7 mouse cellular contexts compared by ENCODE assay signal in the genomic region with DNA sequence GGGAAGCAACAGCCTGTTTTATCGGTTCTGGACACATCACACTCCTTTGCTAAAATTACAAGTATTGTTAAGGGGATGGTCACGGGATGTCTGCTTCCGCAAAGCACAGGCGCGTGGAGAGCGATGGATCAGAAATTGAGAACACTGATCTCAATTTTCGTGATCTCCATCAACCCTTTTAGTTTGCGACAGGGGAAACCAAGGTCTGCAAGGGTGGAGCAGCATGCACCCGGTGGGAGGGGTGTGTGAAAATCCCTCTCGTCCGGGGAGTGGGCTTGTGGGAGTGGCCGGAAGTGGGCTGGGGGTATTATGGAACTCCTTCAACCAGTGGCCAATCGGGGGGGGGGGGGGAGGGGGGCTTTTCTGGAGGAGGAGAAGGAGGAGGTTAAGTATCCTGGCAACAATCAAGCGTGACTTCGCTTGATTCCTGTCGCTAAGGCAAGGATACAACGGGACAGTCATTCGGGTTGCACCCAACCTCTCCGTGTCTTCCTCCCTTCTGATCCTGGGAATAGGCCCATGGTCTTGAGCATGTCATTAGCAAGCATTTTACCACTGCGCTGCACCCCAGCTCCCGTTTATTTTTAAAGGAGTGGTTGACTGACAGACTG. TPM values are rescaled to one million over a fixed set of nuclear protein-coding genes. Genes with fewer than 3 reads are reported as not detected.
DNase-seq lines count a peak whose midpoint lies in the region; ATAC-seq and TF ChIP-seq lines count a peak whose summit lies in the region.

No protein-coding gene starts in this region.

- intact Hi-C loops in left cerebral cortex, postnatal 36 days (cut with DNase I): loop anchor here (2.0 kb wide), 1 partner anchor 56 kb away; the partner anchor contains the start of gene Hnrnpa2b1

- TF ChIP-seq CTCF in C2C12 (IDR thresholded peaks at IDR 0.05; ENCODE audit: control insufficient read depth, insufficient read depth, insufficient read length): no peak
- no peak for TF ChIP-seq CTCF in ES-Bruce4 (IDR thresholded peaks at IDR 0.05; ENCODE audit: low read depth, low read length)
- TF ChIP-seq CTCF in testis, adult 2 months (IDR thresholded peaks at IDR 0.05; ENCODE audit: control insufficient read depth, insufficient read depth, insufficient replicate concordance, low read depth, low read length): no peak

- H3K27me3 ChIP-seq in C2C12 (ENCODE audit: control insufficient read depth, insufficient read depth, insufficient read length) (no peaks in the 10 kb centered on the region), ES-Bruce4 (ENCODE audit: control insufficient read depth, insufficient read depth, low read length, poor library complexity, severe bottlenecking) (no peaks in the 10 kb centered on the region)
- H3K27me3 ChIP-seq in heart, embryonic 12.5 days (replicated peaks): no peaks in the 10 kb centered on the region
- no peaks in the 10 kb centered on the region for H3K27me3 ChIP-seq in midbrain, embryonic 12.5 days
- no peaks in the 10 kb centered on the region for H3K27me3 ChIP-seq in testis, adult 2 months (ENCODE audit: control insufficient read depth, insufficient read depth, low read length)

- H3K36me3 ChIP-seq in C2C12 (ENCODE audit: control insufficient read depth, insufficient read depth) (no peaks in the 10 kb centered on the region), ES-Bruce4 (ENCODE audit: control insufficient read depth, insufficient read depth, low read length, poor library complexity, severe bottlenecking) (no peaks in the 10 kb centered on the region)
- no peaks in the 10 kb centered on the region for H3K36me3 ChIP-seq in heart, embryonic 12.5 days
- no peaks in the 10 kb centered on the region for H3K36me3 ChIP-seq in midbrain, embryonic 12.5 days
- no peaks in the 10 kb centered on the region for H3K36me3 ChIP-seq in testis, adult 2 months (ENCODE audit: control insufficient read depth, insufficient read depth, low read length)

- peak; percentile 33 to 42 for DNase-seq in left cerebral cortex, postnatal 36 days (ENCODE audit: low spot score in 2 of 2)

- peak; percentile 27; the same call in 1 of the 2 replicates for ATAC-seq in common myeloid progenitor, adult 5-6 weeks (replicated peaks; ENCODE audit: low read depth, poor library complexity, severe bottlenecking)
- ATAC-seq in heart, embryonic 12.5 days (ENCODE audit: insufficient number of reproducible peaks, low FRiP score): peak; percentile 71
- ATAC-seq in midbrain, embryonic 12.5 days (ENCODE audit: low FRiP score, low read depth): peak; percentile 83

- H3K79me3 ChIP-seq in C2C12 (ENCODE audit: low read depth): no peaks in the 10 kb centered on the region

- TF ChIP-seq EP300 in ES-Bruce4 (IDR thresholded peaks at IDR 0.05; ENCODE audit: insufficient read depth, low read depth, low read length): no peak

- no peaks in the 10 kb centered on the region for H3K79me2 ChIP-seq in C2C12 (ENCODE audit: control insufficient read depth, insufficient read depth)

- H3K4me1 ChIP-seq in ES-Bruce4 (ENCODE audit: control insufficient read depth, insufficient read depth, low read length): peaks cover 2% of the 10 kb centered on the region
- H3K4me1 ChIP-seq in heart, embryonic 12.5 days (replicated peaks): peaks cover 8% of the 10 kb centered on the region
- peaks cover 16% of the 10 kb centered on the region for H3K4me1 ChIP-seq in midbrain, embryonic 12.5 days
- H3K4me1 ChIP-seq in testis, adult 2 months (ENCODE audit: control insufficient read depth, insufficient read depth, low read length): peaks cover 12% of the 10 kb centered on the region

- peak overlapping the region; percentile 87 for H3K4me2 ChIP-seq in heart, embryonic 12.5 days
- peak overlapping the region; percentile 55 for H3K4me2 ChIP-seq in midbrain, embryonic 12.5 days (replicated peaks)

- H3ac ChIP-seq in C2C12 (ENCODE audit: control insufficient read depth, insufficient read length, low read depth): peak overlapping the region; percentile 41

- no peaks in the 10 kb centered on the region for H3K9me3 ChIP-seq in ES-Bruce4 (replicated peaks; ENCODE audit: control insufficient read depth, insufficient read depth, low read length, poor library complexity, severe bottlenecking)
- no peaks in the 10 kb centered on the region for H3K9me3 ChIP-seq in heart, embryonic 12.5 days (replicated peaks)
- H3K9me3 ChIP-seq in midbrain, embryonic 12.5 days: no peaks in the 10 kb centered on the region

- H3K4me3 ChIP-seq in C2C12 (ENCODE audit: insufficient read depth, poor library complexity, severe bottlenecking) (peak overlapping the region; percentile 28), ES-Bruce4 (ENCODE audit: low read depth, low read length) (peak overlapping the region; percentile 98)
- H3K4me3 ChIP-seq in heart, embryonic 12.5 days: peak overlapping the region; percentile 81
- peak overlapping the region; percentile 77 for H3K4me3 ChIP-seq in midbrain, embryonic 12.5 days
- H3K4me3 ChIP-seq in testis, adult 2 months (ENCODE audit: control insufficient read depth, low read depth, low read length): peak overlapping the region; percentile 94

- H3K27ac ChIP-seq in ES-Bruce4 (ENCODE audit: insufficient read depth, low read length): peak overlapping the region; percentile 56
- H3K27ac ChIP-seq in heart, embryonic 12.5 days (ENCODE audit: poor library complexity, severe bottlenecking): peak overlapping the region; percentile 61
- H3K27ac ChIP-seq in midbrain, embryonic 12.5 days (replicated peaks): peak overlapping the region; percentile 77
- H3K27ac ChIP-seq in testis, adult 2 months (ENCODE audit: control insufficient read depth, insufficient read depth, low read depth, low read length): no peak overlapping the region; the same call in 1 of the 2 replicates

- H3K9ac ChIP-seq in ES-Bruce4 (ENCODE audit: low read depth, poor library complexity, severe bottlenecking): peak overlapping the region; percentile 96
- H3K9ac ChIP-seq in heart, embryonic 12.5 days: peak overlapping the region; percentile 85
- H3K9ac ChIP-seq in midbrain, embryonic 12.5 days (replicated peaks): peak overlapping the region; percentile 79

- TF ChIP-seq POLR2A in ES-Bruce4 (IDR thresholded peaks at IDR 0.05; ENCODE audit: insufficient read depth, low read length): no peak
- no peak for TF ChIP-seq POLR2A in testis, adult 2 months (IDR thresholded peaks at IDR 0.05; ENCODE audit: control insufficient read depth, low read depth, low read length)

- under 1% methylated on average over 21 of the region's 21 CpGs for WGBS in heart, embryonic 12.5 days
- under 1% methylated on average over 20 of the region's 21 CpGs for WGBS in midbrain, embryonic 12.5 days

TF ChIP-seq in C2C12, 6 proteins besides CTCF, POLR2A, EP300 and RAD21:
- TF ChIP-seq MYOD1 (IDR thresholded peaks at IDR 0.05; ENCODE audit: control insufficient read depth, insufficient read length, low read depth) (no peak), FOSL1 (IDR thresholded peaks at IDR 0.05; ENCODE audit: insufficient read depth, low read length, poor library complexity, severe bottlenecking) (no peak), CEBPB (IDR thresholded peaks at IDR 0.05; ENCODE audit: low read depth) (no peak), MYOG (IDR thresholded peaks at IDR 0.05; ENCODE audit: control insufficient read depth, extremely low read depth, insufficient read length) (no peak), MAX (IDR thresholded peaks at IDR 0.05) (no peak), USF1 (IDR thresholded peaks at IDR 0.05; ENCODE audit: low read depth) (no peak)

RNA-seq across cellular contexts. Expression of gene Snx10, which starts 0.7 kb away (rescaled TPM):
- polyA plus RNA-seq in C2C12 (2012; fragmentation: generic; extraction: Trizol): 1.1 TPM
- 79.2 and 87.2 TPM in 2 replicates for polyA plus RNA-seq in ES-Bruce4 (2011; ENCODE audit: insufficient read depth, insufficient read length, low read depth, missing spikeins)
- 74.8 and 89.6 TPM in 2 replicates for total RNA-seq in common myeloid progenitor, adult 5-6 weeks (2017)
- 21.4 and 23.7 TPM in 2 replicates for polyA plus RNA-seq in heart, embryonic 12.5 days (2016; fragmentation: Nextera tagmentation; extraction: Ambion mirVana)
- 100 to 1,000 TPM; 110 to 115 TPM for total RNA-seq in left cerebral cortex, postnatal 36 days (2021)
- 41.9 and 51.1 TPM in 2 replicates for polyA plus RNA-seq in midbrain, embryonic 12.5 days (2016; fragmentation: Nextera tagmentation; extraction: Ambion mirVana)
- polyA plus RNA-seq in testis, adult 2 months (2012; rRNA removed): 1.5 and 1.7 TPM in 2 replicates

RNA-seq across cellular contexts. Expression of gene Cbx3, which starts 54.3 kb away (rescaled TPM):
- polyA plus RNA-seq in C2C12 (2012; fragmentation: generic; extraction: Trizol): 71.6 TPM
- polyA plus RNA-seq in ES-Bruce4 (2011; ENCODE audit: insufficient read depth, insufficient read length, low read depth, missing spikeins): 341 and 361 TPM in 2 replicates
- total RNA-seq in common myeloid progenitor, adult 5-6 weeks (2017): 503 and 530 TPM in 2 replicates
- 372 and 391 TPM in 2 replicates for polyA plus RNA-seq in heart, embryonic 12.5 days (2016; fragmentation: Nextera tagmentation; extraction: Ambion mirVana)
- 100 to 1,000 TPM; 127 to 130 TPM for total RNA-seq in left cerebral cortex, postnatal 36 days (2021)
- polyA plus RNA-seq in midbrain, embryonic 12.5 days (2016; fragmentation: Nextera tagmentation; extraction: Ambion mirVana): 615 and 674 TPM in 2 replicates
- polyA plus RNA-seq in testis, adult 2 months (2012; rRNA removed): 6.7 and 8.2 TPM in 2 replicates

RNA-seq across cellular contexts. Expression of gene Hnrnpa2b1, which starts 54.7 kb away (rescaled TPM):
- 459 TPM for polyA plus RNA-seq in C2C12 (2012; fragmentation: generic; extraction: Trizol)
- polyA plus RNA-seq in ES-Bruce4 (2011; ENCODE audit: insufficient read depth, insufficient read length, low read depth, missing spikeins): 1,450 and 1,538 TPM in 2 replicates
- 1,806 and 1,849 TPM in 2 replicates for total RNA-seq in common myeloid progenitor, adult 5-6 weeks (2017)
- polyA plus RNA-seq in heart, embryonic 12.5 days (2016; fragmentation: Nextera tagmentation; extraction: Ambion mirVana): 1,461 and 1,470 TPM in 2 replicates
- 100 to 1,000 TPM; 350 to 464 TPM for total RNA-seq in left cerebral cortex, postnatal 36 days (2021)
- polyA plus RNA-seq in midbrain, embryonic 12.5 days (2016; fragmentation: Nextera tagmentation; extraction: Ambion mirVana): 2,441 and 2,661 TPM in 2 replicates
- polyA plus RNA-seq in testis, adult 2 months (2012; rRNA removed): 115 and 158 TPM in 2 replicates

Comparison
In these comparisons a context has a peak if more than half of its experiments do, and no peak if none do; other contexts are left out.
1. H3K4me3 ChIP-seq: peak in every context shown above with its lines; median percentile 98 in ES-Bruce4; 94 in testis, adult 2 months; 81 in heart, embryonic 12.5 days; 77 in midbrain, embryonic 12.5 days; 28 in C2C12.
2. ATAC-seq: peak in every context shown above with its lines; median percentile 83 in midbrain, embryonic 12.5 days; 71 in heart, embryonic 12.5 days; 27 in common myeloid progenitor, adult 5-6 weeks.